Mouse (Mus musculus) stomach, embryonic 16.5 days (tissue): ENCODE data around the gene Arfgap2. TPM values are rescaled to one million over a fixed set of nuclear protein-coding genes. Genes with fewer than 3 reads are reported as not detected.

ENCODE experiments used
- polyA plus RNA-seq: library from polyadenylated mRNA; unstranded; fragments of >200 nt; fragmentation: Nextera tagmentation; extraction: Ambion mirVana; gene quantifications from 2 replicates; pipeline ENCODE4 v1.2.1, GENCODE M21; 2015

The Arfgap2 gene
- polyA plus RNA-seq, 1 experiment from 2014 or later, result 82.3 TPM

Other genes starting within 250 kb of the Arfgap2 start
- 1.5 and 4.8 TPM in 2 replicates for gene Rapsn, start 229.4 kb upstream of the Arfgap2 start, polyA plus RNA-seq
- 264 and 286 TPM in 2 replicates for gene Psmc3, start 211.0 kb upstream of the Arfgap2 start, polyA plus RNA-seq
- gene Slc39a13, start 194.6 kb upstream of the Arfgap2 start, polyA plus RNA-seq, result 43.7 and 51.3 TPM in 2 replicates
- 5.1 and 6.7 TPM in 2 replicates for gene Spi1, start 182.6 kb upstream of the Arfgap2 start, polyA plus RNA-seq
- 0.17 and 0.54 TPM in 2 replicates for gene Mybpc3, start 146.8 kb upstream of the Arfgap2 start, polyA plus RNA-seq
- 14.3 and 17.2 TPM in 2 replicates for gene Madd, start 81.1 kb upstream of the Arfgap2 start, polyA plus RNA-seq
- 3.5 and 4.2 TPM in 2 replicates for gene Nr1h3, start 62.1 kb upstream of the Arfgap2 start, polyA plus RNA-seq
- gene Acp2, start 62.1 kb upstream of the Arfgap2 start, polyA plus RNA-seq, result 23.1 and 24.5 TPM in 2 replicates
- gene Ddb2, start 28.0 kb upstream of the Arfgap2 start, polyA plus RNA-seq, result 17.1 and 20.5 TPM in 2 replicates
- gene Pacsin3, start 9.0 kb upstream of the Arfgap2 start, polyA plus RNA-seq, result 65.5 and 73.3 TPM in 2 replicates
- 42.3 and 45.1 TPM in 2 replicates for gene 1110051M20Rik, start 179.7 kb downstream of the Arfgap2 start, polyA plus RNA-seq
- 5.4 and 5.6 TPM in 2 replicates for gene Lrp4, start 192.5 kb downstream of the Arfgap2 start, polyA plus RNA-seq